Mouse (Mus musculus) midbrain, postnatal 0 days (tissue): ENCODE data around the gene Olfr243. TPM values are rescaled to one million over a fixed set of nuclear protein-coding genes. Genes with fewer than 3 reads are reported as not detected.
"Not testable (repeated sequence)": the region's sequence is repeated elsewhere in the genome, so short reads cannot be mapped to it uniquely, and the experiment has no call there.

ENCODE experiments used
- ATAC-seq: fragments of 200-750 bp; cut with Nextera tagmentation; 2 replicates; pipeline ENCODE4 v1.8.0; 2017; ENCODE audit warnings: moderate number of reproducible peaks, mild to moderate bottlenecking, moderate TSS enrichment, moderate library complexity; ENCODE audit not compliant: low FRiP score
- DNase-seq: peaks from one replicate; pipeline ENCODE4 v3.0.0-alpha.2; 2015; ENCODE audit warnings: low spot score
- H3K27ac ChIP-seq: fragments of 300-500 bp; sonication (generic); 2 replicates; pipeline ENCODE4 v1.5.1; 2014; ENCODE audit warnings: low read depth, mild to moderate bottlenecking, low read length, mixed read lengths
- H3K27me3 ChIP-seq: fragments of 300-500 bp; sonication (generic); 2 replicates; pipeline ENCODE4 v1.6.1; 2014; ENCODE audit warnings: low read length, control low read depth, mixed read lengths; ENCODE audit not compliant: insufficient read depth
- H3K36me3 ChIP-seq: fragments of 300-500 bp; sonication (generic); 2 replicates; pipeline ENCODE4 v1.6.1; 2014; ENCODE audit warnings: low read length, control low read depth, mixed read lengths; ENCODE audit not compliant: insufficient read depth
- H3K4me1 ChIP-seq: fragments of 300-500 bp; sonication (generic); 2 replicates; pipeline ENCODE4 v1.6.1; 2014; ENCODE audit warnings: mild to moderate bottlenecking, control low read depth, antibody characterized with exemption, low read length, mixed read lengths; ENCODE audit not compliant: insufficient read depth
- H3K4me2 ChIP-seq: fragments of 300-500 bp; sonication (generic); 2 replicates; pipeline ENCODE4 v1.6.1; 2014; ENCODE audit warnings: low read depth, mild to moderate bottlenecking, low read length, mixed read lengths; ENCODE audit not compliant: poor library complexity, severe bottlenecking
- H3K4me3 ChIP-seq: fragments of 300-500 bp; sonication (generic); 2 replicates; pipeline ENCODE4 v1.5.1; 2014; ENCODE audit warnings: low read depth, mild to moderate bottlenecking, low read length, moderate library complexity
- H3K9ac ChIP-seq: fragments of 300-500 bp; sonication (generic); replicated peaks from 2 replicates; pipeline ENCODE4 v1.6.1; 2014; ENCODE audit warnings: mild to moderate bottlenecking, low read length, moderate library complexity, mixed read lengths; ENCODE audit not compliant: poor library complexity, severe bottlenecking
- H3K9me3 ChIP-seq: fragments of 300-500 bp; sonication (generic); 2 replicates; pipeline ENCODE4 v1.6.1; 2016; ENCODE audit warnings: low read length, control low read depth
- CTCF ChIP-seq: IDR thresholded peaks from 2 replicates; pipeline ENCODE4 v1.5.1; 2016; ENCODE audit warnings: antibody characterized with exemption, mild to moderate bottlenecking
- WGBS: fragments of 180-500 bp; shearing (Covaris S2); extraction: QIAGEN DNeasy Blood & Tissue Kit; methylation state at CpG from one replicate; pipeline ENCODE4 v1.1.7; 2014; 5-methylcytosine and 5-hydroxymethylcytosine counted together
- polyA plus RNA-seq: library from polyadenylated mRNA; unstranded; fragments of >200 nt; fragmentation: Nextera tagmentation; extraction: Ambion mirVana; gene quantifications from 2 replicates; pipeline ENCODE4 v1.2.1, GENCODE M21; 2015
- total RNA-seq: library from RNA; depleted of rRNA; stranded (reverse); fragments of >200 nt; gene quantifications from 2 replicates; pipeline ENCODE4 v1.2.3, GENCODE M21; 2014; rRNA removed

The Olfr243 gene
- total and polyA plus RNA-seq, 2 experiments from 2014 or later: not detected

- no peaks in the 10 kb centered on the region for H3K27me3 ChIP-seq
- H3K36me3 ChIP-seq: no peaks in the 10 kb centered on the region
- no peak for DNase-seq
- no peak within 1 kb of the TSS for H3K4me2 ChIP-seq
- H3K4me1 ChIP-seq: no peaks in the 10 kb centered on the region
- no peak within 1 kb of the TSS for H3K27ac ChIP-seq
- no peaks in the 10 kb centered on the region for H3K9me3 ChIP-seq
- WGBS: 87% methylated on average over 1 of the region's 1 CpGs
- no peak for TF ChIP-seq CTCF
- no peak within 1 kb of the TSS for H3K9ac ChIP-seq
- H3K4me3 ChIP-seq: no peak within 1 kb of the TSS
- no peak for ATAC-seq
Observed at GRCm38 (mm10) chr7:103730074-103730473, 15.6 kb downstream of the Olfr243 start, which contains the start of gene Olfr628. Olfr628 (plus strand) TSS chr7:103730374.

GRCm38 (mm10) chr7:103744843-103745242 lies 30.4 kb downstream of the Olfr243 start, which contains the start of gene Olfr629:
Olfr629 (minus strand) TSS chr7:103744943.
- Histone ChIP-seq H3K4me3 (no peak within 1 kb of the TSS), H3K4me2 (no peak within 1 kb of the TSS), H3K4me1 (no peaks in the 10 kb centered on the region), H3K9me3 (no peaks in the 10 kb centered on the region), H3K36me3 (no peaks in the 10 kb centered on the region), H3K9ac (no peak within 1 kb of the TSS), H3K27ac (no peak within 1 kb of the TSS), H3K27me3 (no peaks in the 10 kb centered on the region)
- WGBS: 70% methylated on average over 2 of the region's 2 CpGs
- DNase-seq (no peak), ATAC-seq (no peak)
- TF ChIP-seq CTCF: no peak

- no peak for DNase-seq
- no peak within 1 kb of the TSS for H3K4me3 ChIP-seq
- ATAC-seq: no peak
- no peaks in the 10 kb centered on the region for H3K4me1 ChIP-seq
- no peak within 1 kb of the TSS for H3K4me2 ChIP-seq
- no peaks in the 10 kb centered on the region for H3K27me3 ChIP-seq
- no peak for TF ChIP-seq CTCF
- no peak within 1 kb of the TSS for H3K27ac ChIP-seq
- no peaks in the 10 kb centered on the region for H3K9me3 ChIP-seq
- no peak within 1 kb of the TSS for H3K9ac ChIP-seq
- 43% methylated on average over 2 of the region's 2 CpGs for WGBS
- no peaks in the 10 kb centered on the region for H3K36me3 ChIP-seq
Observed at GRCm38 (mm10) chr7:103757233-103757632, 42.8 kb downstream of the Olfr243 start, which contains the start of gene Olfr630. Olfr630 (minus strand) TSS chr7:103757333.

GRCm38 (mm10) chr7:103762212-103762611 lies 47.7 kb downstream of the Olfr243 start:
- not testable (repeated sequence) for H3K4me3 ChIP-seq, H3K36me3 ChIP-seq, H3K4me2 ChIP-seq, H3K9ac ChIP-seq, H3K4me1 ChIP-seq, H3K27ac ChIP-seq, H3K9me3 ChIP-seq, ATAC-seq, H3K27me3 ChIP-seq, DNase-seq
- WGBS: 92% methylated on average over 6 of the region's 6 CpGs

- H3K4me1 ChIP-seq, H3K4me2 ChIP-seq, DNase-seq, H3K27ac ChIP-seq, H3K9ac ChIP-seq, H3K27me3 ChIP-seq, H3K4me3 ChIP-seq, H3K36me3 ChIP-seq, H3K9me3 ChIP-seq, ATAC-seq: not testable (repeated sequence)
- WGBS: 86% methylated on average over 5 of the region's 6 CpGs
Observed at GRCm38 (mm10) chr7:103767687-103768086, 53.2 kb downstream of the Olfr243 start.

Other genes starting within 250 kb of the Olfr243 start
Only the 30 nearest of the 33 such genes appear.
- not detected in 2 replicates for gene Olfr609, start 216.6 kb upstream of the Olfr243 start, total RNA-seq
- not detected in 2 replicates for gene Olfr609, start 216.6 kb upstream of the Olfr243 start, polyA plus RNA-seq
- not detected in 2 replicates for gene Olfr610, start 202.5 kb upstream of the Olfr243 start, total RNA-seq
- gene Olfr610, start 202.5 kb upstream of the Olfr243 start, polyA plus RNA-seq: not detected in 2 replicates
- gene Olfr611, start 193.8 kb upstream of the Olfr243 start, total RNA-seq: not detected in 2 replicates
- not detected in 2 replicates for gene Olfr611, start 193.8 kb upstream of the Olfr243 start, polyA plus RNA-seq
- gene Olfr612, start 172.0 kb upstream of the Olfr243 start, total RNA-seq: not detected in 2 replicates
- not detected in 2 replicates for gene Olfr612, start 172.0 kb upstream of the Olfr243 start, polyA plus RNA-seq
- gene Olfr613, start 166.6 kb upstream of the Olfr243 start, total RNA-seq: not detected in 2 replicates
- gene Olfr613, start 166.6 kb upstream of the Olfr243 start, polyA plus RNA-seq: not detected in 2 replicates
- not detected in 2 replicates for gene Olfr615, start 158.6 kb upstream of the Olfr243 start, total RNA-seq
- not detected in 2 replicates for gene Olfr615, start 158.6 kb upstream of the Olfr243 start, polyA plus RNA-seq
- not detected in 2 replicates for gene Olfr616, start 145.5 kb upstream of the Olfr243 start, total RNA-seq
- gene Olfr616, start 145.5 kb upstream of the Olfr243 start, polyA plus RNA-seq: not detected in 2 replicates
- not detected in 2 replicates for gene Olfr617, start 141.6 kb upstream of the Olfr243 start, total RNA-seq
- gene Olfr617, start 141.6 kb upstream of the Olfr243 start, polyA plus RNA-seq: not detected in 2 replicates
- gene Olfr618, start 124.6 kb upstream of the Olfr243 start, total RNA-seq: not detected in 2 replicates
- gene Olfr618, start 124.6 kb upstream of the Olfr243 start, polyA plus RNA-seq: not detected in 2 replicates
- gene Olfr619, start 114.1 kb upstream of the Olfr243 start, total RNA-seq: not detected in 2 replicates
- gene Olfr619, start 114.1 kb upstream of the Olfr243 start, polyA plus RNA-seq: not detected in 2 replicates
- not detected in 2 replicates for gene Olfr620, start 102.1 kb upstream of the Olfr243 start, total RNA-seq
- gene Olfr620, start 102.1 kb upstream of the Olfr243 start, polyA plus RNA-seq: not detected in 2 replicates
- gene Olfr622, start 72.0 kb upstream of the Olfr243 start, total RNA-seq: not detected in 2 replicates
- not detected in 2 replicates for gene Olfr622, start 72.0 kb upstream of the Olfr243 start, polyA plus RNA-seq
- not detected in 2 replicates for gene Olfr623, start 51.0 kb upstream of the Olfr243 start, total RNA-seq
- gene Olfr623, start 51.0 kb upstream of the Olfr243 start, polyA plus RNA-seq: not detected in 2 replicates
- not detected in 2 replicates for gene Olfr624, start 43.5 kb upstream of the Olfr243 start, total RNA-seq
- not detected in 2 replicates for gene Olfr624, start 43.5 kb upstream of the Olfr243 start, polyA plus RNA-seq
- gene Olfr625-ps1, start 32.0 kb upstream of the Olfr243 start, total RNA-seq: not detected in 2 replicates
- not detected in 2 replicates for gene Olfr625-ps1, start 32.0 kb upstream of the Olfr243 start, polyA plus RNA-seq
- not detected in 2 replicates for gene Olfr628, start 15.7 kb downstream of the Olfr243 start, total RNA-seq
- not detected in 2 replicates for gene Olfr628, start 15.7 kb downstream of the Olfr243 start, polyA plus RNA-seq
- gene Olfr629, start 30.3 kb downstream of the Olfr243 start, total RNA-seq: not detected in 2 replicates
- not detected in 2 replicates for gene Olfr629, start 30.3 kb downstream of the Olfr243 start, polyA plus RNA-seq
- gene Olfr630, start 42.7 kb downstream of the Olfr243 start, total RNA-seq: not detected in 2 replicates
- not detected in 2 replicates for gene Olfr630, start 42.7 kb downstream of the Olfr243 start, polyA plus RNA-seq
- not detected in 2 replicates for gene Olfr69, start 56.9 kb downstream of the Olfr243 start, total RNA-seq
- gene Olfr69, start 56.9 kb downstream of the Olfr243 start, polyA plus RNA-seq: not detected in 2 replicates
- gene Olfr68, start 65.0 kb downstream of the Olfr243 start, total RNA-seq: not detected in 2 replicates
- gene Olfr68, start 65.0 kb downstream of the Olfr243 start, polyA plus RNA-seq: not detected in 2 replicates
- not detected in 2 replicates for gene Olfr67, start 77.2 kb downstream of the Olfr243 start, total RNA-seq
- gene Olfr67, start 77.2 kb downstream of the Olfr243 start, polyA plus RNA-seq: not detected in 2 replicates
- gene Hbb-bt, start 99.3 kb downstream of the Olfr243 start, total RNA-seq: 140 and 223 TPM in 2 replicates
- 153 and 165 TPM in 2 replicates for gene Hbb-bt, start 99.3 kb downstream of the Olfr243 start, polyA plus RNA-seq
- 1,016 and 1,022 TPM in 2 replicates for gene Hbb-bs, start 113.4 kb downstream of the Olfr243 start, total RNA-seq
- gene Hbb-bs, start 113.4 kb downstream of the Olfr243 start, polyA plus RNA-seq: 709 and 771 TPM in 2 replicates
- not detected in 2 replicates for gene Hbb-bh2, start 125.8 kb downstream of the Olfr243 start, total RNA-seq
- gene Hbb-bh2, start 125.8 kb downstream of the Olfr243 start, polyA plus RNA-seq: not detected in 2 replicates
- not detected in 2 replicates for gene Hbb-bh1, start 128.5 kb downstream of the Olfr243 start, total RNA-seq
- not detected in 2 replicates for gene Hbb-bh1, start 128.5 kb downstream of the Olfr243 start, polyA plus RNA-seq
- gene Hbb-y, start 138.5 kb downstream of the Olfr243 start, total RNA-seq: 1.0 TPM in 1 of 2 replicates, not detected in the other
- gene Hbb-y, start 138.5 kb downstream of the Olfr243 start, polyA plus RNA-seq: 1.1 TPM in 1 of 2 replicates, not detected in the other
- not detected in 2 replicates for gene Olfr66, start 171.6 kb downstream of the Olfr243 start, total RNA-seq
- not detected in 2 replicates for gene Olfr66, start 171.6 kb downstream of the Olfr243 start, polyA plus RNA-seq
- gene Olfr64, start 179.8 kb downstream of the Olfr243 start, total RNA-seq: 0.05 TPM in 1 of 2 replicates, not detected in the other
- gene Olfr64, start 179.8 kb downstream of the Olfr243 start, polyA plus RNA-seq: not detected in 2 replicates
- gene Olfr65, start 188.8 kb downstream of the Olfr243 start, total RNA-seq: not detected in 2 replicates
- gene Olfr65, start 188.8 kb downstream of the Olfr243 start, polyA plus RNA-seq: not detected in 2 replicates
- not detected in 2 replicates for gene Olfr631, start 214.2 kb downstream of the Olfr243 start, total RNA-seq
- not detected in 2 replicates for gene Olfr631, start 214.2 kb downstream of the Olfr243 start, polyA plus RNA-seq